Mouse (Mus musculus): ENCODE results near the gene Aes.

Gene Aes

DNA sequence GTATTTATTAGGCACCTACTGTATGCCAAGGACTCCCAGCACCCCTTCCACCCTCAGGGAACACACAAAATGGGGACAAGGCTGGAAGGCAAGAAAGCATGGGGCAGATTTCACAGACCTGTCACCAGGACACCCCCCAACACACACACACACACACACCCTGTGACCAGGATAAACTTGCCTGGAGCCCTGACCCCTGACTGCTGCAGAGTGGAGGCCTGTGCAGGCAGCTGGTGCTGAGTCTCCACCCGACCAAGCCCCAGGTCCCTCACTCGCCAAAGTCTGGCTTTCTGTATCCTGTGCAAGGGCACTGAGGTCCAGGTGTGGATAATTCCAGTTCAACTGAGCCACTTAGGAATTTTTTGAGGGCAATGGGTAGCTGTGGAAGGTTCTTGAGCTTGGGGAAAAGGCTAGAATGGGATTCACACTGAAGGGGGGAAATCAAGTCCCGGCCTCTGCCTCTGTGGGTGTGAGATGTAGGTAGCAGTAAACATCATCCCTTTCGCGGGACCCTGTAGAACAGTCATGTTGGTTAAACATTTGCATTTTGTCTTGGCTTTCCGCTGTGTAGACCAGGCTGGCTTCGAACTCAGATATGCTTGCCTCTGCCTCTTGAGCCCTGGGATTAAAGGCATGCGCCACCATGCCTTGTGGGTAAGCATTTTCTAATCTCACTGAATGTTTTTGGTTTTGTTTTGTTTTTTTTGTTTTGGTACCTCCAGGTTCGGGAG, 10.4 kb downstream of the Aes start:
- no peak for DNase-seq

DNA sequence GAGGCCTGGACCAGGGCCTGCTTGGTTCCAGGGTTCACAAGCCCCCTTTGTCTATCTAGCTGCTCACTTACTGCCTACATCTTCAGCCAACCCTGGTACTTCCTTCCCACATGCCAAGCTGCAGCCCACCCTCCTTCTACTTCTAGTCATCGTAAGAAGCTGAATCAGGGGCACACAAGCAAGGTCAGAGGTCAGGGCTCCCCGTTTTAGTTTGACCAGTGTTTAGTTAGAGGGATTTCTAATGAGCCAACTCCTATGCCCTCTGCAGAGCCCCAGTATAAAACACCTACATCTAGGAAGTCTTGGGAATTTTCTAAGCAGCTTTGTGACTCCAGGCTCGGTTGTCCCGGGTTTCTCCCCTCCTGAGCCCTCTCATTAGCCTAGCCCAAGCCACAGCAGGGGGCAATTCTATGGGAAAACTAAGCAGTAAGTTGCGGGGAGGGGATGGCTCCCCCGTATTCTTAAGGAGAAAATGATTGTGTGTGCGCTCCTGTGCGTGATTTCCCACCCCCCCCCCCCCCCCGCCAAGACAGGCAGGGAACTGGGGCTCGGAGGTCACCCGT, 11.0 kb downstream of the Aes start:
- DNase-seq = no peak

DNA sequence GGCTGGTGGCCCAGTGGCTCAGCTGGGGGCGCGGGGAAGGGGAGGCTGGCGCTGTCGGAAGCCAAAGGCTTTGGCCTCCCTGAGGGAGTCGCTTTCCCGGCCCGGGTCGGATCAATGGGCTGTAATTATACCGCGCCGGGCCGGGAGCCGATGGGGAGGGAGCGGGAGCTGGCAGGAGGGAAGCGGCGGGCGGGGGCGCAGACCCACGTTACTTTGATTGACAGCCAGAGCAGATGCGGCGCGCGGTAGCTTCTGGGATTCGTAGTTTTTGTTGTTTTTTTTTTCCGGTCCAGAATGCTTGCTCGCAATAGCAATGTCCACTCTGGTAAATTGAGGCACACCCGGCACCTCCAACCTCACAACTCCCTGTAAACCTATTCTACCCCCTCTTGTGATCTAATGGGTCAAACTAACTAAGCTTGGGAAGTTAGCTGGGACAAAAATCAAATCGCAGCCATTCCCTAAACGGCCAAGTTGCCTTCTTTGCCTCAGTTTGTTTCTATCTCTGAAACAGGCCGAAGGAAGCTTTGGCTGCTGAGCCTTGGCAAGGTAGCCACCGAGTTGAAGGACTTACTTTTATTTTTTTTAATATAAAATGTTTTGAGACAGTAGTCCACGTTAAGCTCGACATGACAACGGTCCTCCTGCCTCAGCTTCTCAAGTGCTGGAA, 11.7 kb downstream of the Aes start:
- DNase-seq = peak; percentile 98 to 99

DNA sequence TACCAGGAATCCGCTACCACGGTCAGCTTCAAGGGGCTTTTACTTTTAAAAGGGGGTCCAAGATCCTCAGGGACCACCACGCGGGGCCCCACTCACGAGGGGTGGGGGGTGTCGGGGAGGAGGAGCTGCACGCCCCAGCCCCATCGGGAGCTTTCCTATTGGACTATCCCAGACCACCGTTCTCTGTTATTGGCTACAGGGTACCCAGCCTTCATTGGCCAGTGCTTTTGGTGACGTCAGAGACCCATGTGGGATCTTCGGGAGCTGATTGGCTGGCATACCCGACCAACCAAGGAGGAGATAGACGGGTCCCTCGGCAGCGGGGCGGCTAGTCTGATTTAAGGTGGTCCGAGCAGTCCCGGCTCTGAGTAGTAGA, 12.2 kb downstream of the Aes start:
- peak; percentile 97 to 100 for DNase-seq

DNA sequence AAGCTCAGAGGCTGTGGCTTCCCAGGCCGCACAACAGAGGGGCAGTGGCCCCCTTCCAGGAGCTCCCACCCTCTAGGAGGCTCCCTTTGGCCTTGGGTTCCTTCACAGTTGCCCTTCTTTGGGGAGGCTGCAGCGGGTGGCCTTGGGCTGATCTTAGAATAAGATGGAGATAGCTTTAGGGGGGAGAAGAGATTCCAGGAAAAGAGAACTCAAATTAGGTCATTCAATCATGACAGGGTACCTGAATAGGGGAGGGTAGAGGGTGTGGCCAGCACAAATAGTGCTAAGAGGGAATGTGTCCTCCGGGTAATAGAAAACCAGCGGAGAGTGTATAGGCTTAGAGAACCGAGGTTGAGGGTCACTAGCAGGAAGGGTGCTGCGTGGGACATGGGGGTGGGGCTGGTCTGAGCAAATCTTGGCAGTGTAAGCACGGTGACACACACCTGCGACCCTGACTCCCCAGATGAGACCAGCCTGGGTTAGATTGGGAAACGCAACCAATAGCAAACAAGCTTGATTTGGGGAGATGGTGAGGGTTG, 12.9 kb downstream of the Aes start:
- no peak for DNase-seq

DNA sequence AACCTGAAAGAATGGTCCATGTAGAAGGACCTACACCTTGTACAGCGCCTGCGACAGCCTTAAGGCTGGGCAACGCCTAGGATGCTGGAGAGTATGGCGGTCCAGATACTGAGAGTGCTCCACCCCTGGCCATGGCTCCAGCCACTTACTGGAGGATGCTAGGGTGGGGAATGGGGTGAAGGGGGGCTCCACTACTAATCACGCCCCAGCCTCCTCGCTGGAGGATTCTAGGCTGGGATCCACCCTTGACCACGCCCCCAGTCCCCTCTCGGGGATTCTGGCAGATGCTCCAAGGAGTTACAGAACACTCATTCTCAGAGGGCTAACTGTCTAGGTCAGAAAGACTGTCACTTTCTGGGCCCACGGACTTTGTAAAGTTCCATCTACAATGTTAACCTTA, 13.7 kb downstream of the Aes start:
- peak in 1 of 2 experiments; percentile 42 for DNase-seq

DNA sequence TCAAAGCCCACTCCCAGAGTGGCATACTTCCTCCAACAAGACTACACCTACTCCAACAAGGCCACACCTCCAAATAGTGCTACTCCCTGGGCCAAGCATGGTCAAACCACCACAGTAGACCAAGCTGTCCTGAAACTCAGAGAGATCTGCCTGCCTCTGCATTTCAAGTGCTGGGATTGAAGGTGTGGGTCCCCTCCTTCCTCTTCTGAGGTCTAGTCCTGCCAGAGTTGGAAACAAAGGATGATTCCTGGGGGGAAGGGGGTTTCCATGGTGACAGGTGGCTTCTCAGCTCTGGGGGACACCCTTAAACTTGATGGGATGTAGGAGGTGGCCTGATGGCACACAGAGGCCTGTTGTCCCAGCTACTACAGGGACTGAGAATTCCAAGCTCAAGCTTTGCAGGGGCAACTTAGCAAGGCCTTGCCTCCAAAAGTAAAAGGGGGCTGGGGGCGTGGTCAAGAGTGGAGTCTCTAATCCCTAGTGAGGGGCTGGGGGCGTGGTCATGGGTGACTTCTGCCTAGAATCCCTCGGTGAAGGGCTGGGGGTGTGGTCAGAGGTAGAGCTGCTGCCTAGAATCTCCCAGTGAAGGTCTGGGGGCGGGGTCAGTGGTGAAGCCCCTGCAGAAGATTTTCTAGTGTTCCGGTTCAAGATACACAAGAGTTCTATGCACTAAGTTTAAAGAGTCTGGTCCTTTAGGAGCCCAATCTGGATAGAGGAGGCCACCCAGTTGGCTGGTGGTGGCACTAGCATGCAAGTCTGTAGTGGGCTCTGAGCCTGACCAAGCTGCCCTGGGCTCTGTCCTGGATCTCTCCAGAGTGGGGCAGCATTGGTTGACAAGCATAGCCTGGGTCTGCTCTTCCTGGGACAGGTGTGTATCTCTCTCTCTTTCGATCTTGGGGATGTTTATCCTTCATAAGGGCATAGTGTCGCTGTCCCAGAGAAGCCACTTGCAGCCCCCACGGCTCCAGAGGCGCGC, 15.1 kb downstream of the Aes start, which contains the start of gene Tle2:
TSS of gene Tle2 (plus strand) at position 481 of the 976 bp plus-strand sequence.
- DNase-seq = no peak

DNA sequence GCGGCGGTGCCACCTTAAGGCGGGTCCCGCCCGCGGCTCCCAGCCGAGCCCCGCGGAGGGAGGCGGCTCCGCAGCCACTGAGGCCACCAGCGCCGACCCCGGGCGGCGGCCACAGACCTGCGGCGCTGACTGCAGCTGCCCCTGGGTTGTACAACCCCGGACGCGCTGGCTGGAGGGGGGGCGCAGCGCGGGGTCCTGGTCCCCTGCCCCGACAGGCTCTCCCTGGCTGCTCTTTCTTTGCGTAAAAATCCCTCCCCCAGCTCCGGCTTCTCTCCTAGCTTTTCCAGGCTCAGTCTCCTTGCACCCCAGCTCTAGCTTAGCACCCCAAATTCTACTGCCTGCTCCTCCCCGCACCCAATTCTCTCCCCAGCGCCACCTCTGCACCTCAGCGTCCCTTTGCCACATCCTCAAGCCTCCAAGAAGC, 15.9 kb downstream of the Aes start:
- peak; percentile 57 to 71 for DNase-seq

DNA sequence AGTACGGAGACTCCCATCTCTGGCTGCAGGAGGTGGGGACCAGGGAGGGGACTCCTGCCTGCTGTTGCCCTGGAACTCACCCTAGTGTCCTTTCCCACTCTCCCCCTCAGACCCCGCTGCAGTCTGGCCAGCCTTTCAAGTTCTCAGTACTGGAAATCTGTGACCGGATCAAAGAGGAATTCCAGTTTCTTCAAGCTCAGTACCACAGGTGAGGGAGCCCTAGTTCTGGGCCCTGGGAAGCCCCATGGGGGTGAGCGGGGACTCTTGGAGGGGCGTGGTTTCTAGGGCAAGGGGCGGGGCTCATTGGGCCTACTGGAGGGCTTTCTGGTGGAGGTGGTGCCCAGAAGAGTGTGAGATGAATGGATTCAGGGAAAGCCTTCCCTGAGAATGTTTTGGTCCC, 16.4 kb downstream of the Aes start:
- DNase-seq = peak in 1 of 2 experiments; percentile 54

DNA sequence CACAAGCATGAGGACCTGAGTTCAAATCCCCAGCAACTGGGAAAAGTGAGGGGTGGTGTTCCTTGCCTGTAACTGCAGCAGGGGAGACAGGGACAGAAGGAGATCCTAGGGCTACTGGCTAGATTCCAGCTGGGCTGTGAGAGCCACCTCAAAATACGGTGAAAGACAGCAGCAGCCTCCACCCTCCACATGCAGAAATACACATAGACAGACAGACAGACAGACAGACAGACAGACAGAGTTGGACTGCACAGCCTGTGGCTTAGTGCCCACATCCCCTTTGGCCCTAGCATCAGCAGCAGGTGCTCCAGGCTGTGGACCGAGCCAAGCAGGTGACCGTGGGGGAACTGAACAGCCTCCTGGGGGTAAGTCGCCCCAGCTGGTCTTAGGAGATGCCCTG, 20.7 kb downstream of the Aes start:
- DNase-seq = no peak

DNA sequence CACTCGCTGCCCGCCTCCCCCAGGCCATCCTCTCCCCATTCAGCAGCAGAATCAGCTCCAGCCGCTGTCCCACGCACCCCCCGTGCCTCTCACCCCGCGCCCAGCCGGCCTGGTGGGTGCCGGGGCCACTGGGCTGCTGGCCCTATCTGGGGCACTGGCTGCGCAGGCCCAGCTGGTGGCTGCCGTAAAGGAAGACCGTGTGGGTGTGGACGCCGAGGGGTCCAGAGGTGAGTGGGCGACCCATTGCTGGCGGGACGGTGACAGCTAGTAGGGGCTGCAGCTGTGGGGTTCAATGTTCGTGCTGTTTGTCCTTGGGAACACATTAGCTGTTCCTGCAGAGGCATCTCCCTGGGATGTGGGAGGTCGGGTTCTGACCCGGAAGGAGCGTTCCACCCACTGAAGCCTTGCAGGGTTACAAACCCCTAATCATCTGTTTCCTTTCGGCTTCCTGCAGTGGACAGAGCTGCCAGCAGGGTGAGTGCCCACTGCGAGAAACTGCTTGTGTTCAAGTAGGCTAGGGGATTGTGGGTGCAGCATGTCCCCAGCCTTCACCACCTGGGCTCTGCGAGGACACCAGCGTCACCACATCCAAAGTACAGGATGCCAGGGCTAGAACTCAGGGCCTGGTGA, 21.3 kb downstream of the Aes start:
- peak in 1 of 2 experiments; percentile 39 for DNase-seq

DNA sequence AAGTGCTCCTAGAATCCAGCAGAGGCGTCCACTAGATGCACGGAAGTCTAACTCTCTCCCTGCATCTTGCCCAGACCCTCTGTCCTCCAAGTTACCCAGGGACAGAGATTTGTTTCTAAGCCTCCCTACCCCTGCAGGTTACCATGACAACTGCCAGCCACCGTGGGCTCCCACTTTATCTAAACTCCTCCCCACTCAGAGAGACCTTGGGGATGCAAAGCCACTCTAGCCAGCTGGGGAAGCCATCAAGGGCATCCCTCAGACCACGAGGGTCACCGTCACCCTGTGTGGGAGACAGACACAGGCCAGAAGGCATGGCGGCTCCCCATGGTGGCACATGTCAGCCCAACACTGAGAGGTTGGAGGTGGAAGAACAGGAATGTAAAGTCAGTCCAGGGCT, 24.1 kb downstream of the Aes start:
- DNase-seq = no peak

DNA sequence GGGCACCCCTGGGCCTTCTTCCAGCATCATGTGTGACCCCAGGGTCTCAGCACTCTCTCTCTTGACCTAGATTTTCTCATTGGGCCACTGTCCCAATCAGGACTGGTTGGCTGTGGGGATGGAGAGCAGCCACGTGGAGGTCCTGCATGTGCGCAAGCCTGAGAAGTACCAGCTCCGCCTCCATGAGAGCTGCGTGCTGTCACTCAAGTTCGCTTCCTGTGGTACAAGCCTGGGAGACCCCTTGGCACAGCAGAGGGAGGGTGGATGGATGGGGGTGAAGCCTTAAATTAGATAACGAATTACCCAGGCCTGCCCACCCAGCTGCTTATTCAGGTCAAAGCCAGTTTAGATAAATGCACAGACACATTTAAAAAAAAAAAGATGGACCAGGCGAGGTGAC, 29.5 kb downstream of the Aes start:
- no peak for DNase-seq

DNA sequence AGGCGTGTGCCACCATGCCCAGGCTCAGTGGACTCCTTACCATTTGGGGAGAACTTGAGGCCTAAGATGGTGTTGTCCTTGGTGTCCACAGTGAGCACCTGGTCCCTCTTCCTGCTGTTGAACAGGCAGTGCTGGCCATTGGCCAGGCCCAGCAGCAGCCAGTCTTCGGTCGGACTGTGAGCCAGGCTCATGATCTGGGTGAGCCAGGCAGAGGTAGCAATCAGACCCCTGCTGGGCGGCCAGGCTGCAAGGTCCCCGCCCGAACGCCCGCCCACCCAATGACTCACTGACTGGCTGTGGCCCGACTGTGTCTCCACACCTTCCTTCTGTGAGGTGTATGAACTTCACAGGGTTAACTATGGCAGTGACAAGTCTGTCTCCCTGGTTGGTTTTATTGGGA, 32.6 kb downstream of the Aes start:
- DNase-seq = no peak

DNA sequence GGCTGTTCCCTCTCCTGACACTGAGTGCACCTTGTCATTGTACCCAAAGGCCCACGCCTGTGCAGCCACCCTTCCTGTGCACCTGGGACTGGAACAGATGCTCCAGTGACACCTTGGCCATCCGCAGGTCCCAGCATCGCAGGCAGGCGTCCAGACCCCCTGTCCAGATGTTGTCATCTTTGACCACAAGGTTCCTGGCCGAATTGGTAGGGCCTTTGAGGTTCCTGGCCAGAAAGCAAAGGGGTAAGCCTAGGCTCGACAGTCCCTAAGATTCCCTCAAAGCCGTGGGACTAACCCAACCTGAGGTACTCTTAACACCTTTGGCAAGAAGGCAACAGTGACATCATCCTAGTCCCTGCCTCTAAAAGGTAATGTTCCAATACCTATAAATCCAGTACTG, 33.3 kb downstream of the Aes start:
- no peak for DNase-seq

DNA sequence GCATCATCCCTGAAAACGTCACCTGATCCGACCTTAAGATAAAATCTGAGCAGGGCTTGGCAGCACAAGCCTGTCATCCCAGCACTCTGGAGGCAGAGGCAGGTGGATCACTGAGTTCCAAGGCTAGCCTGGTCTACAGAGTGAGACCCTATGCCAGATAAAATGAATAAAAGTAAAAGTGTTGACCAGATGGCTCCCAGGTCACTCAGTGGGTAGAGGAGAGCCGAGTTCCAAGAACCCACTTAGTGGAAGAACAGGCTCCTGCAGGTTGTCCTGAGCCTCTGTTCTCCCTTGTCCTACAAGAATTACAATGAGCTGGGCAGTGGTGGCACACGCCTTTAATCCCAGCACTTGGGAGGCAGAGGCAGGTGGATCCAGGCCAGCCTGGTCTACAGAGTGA, 33.9 kb downstream of the Aes start:
- no peak for DNase-seq

DNA sequence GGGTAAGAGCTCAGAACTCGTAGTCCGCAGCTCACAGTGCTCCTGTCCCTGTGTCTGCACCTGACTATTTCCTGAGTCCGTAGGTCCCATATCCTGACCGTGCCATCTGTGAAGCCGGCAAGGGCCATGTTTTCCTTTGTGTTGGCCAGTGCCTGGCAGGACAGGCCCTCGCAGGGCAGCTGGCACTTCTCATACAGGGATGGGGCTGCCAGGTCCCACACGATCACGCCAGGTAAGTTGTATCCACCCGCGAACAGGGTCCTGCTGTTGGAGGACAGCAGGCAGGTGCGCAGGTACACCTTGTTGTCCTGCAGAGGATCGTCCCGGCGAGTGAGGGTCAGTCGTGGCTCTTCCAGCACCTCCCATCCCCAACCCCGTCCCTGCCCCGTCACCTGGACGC, 34.6 kb downstream of the Aes start:
- no peak for DNase-seq

DNA sequence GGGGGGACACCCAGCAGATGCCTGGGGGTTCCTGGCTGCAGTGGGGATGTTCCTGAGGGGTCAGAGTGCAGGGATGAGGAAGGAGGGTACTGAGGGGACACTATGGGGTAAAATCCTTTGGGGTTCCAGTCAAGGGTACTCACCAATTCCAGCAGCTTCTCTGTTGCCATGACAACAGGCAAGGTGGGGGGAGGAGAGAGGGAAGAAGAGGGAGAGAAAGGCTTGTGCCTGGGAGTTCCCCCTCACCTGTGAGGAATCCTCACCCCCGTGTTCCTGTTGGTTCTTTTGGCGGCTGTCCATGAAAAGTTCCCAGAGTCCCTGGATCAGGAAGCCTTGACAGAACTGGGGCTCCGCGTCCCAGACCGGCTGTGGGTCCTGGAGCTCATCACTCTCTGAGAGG, 36.3 kb downstream of the Aes start:
- DNase-seq = no peak

DNA sequence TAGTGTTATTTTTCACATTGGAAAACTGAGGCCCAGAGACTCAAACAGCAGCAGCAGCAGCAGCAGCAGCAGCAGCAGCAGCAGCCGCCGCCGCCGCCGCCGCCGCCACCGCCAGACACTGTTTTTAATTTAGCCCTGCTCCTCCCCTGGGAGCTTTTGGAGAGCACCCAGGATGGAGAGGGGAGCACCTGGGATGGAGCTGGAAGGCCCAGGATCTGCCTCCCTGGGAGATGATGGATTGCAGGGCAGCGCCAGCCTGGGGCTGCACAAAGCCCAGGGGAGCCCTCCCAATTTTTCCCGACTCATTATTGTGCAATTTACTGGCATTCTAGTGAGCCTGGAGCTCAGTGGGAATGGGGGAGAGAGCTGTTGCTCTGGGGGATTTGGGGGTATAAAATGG, 37.3 kb downstream of the Aes start:
- no peak for DNase-seq

DNA sequence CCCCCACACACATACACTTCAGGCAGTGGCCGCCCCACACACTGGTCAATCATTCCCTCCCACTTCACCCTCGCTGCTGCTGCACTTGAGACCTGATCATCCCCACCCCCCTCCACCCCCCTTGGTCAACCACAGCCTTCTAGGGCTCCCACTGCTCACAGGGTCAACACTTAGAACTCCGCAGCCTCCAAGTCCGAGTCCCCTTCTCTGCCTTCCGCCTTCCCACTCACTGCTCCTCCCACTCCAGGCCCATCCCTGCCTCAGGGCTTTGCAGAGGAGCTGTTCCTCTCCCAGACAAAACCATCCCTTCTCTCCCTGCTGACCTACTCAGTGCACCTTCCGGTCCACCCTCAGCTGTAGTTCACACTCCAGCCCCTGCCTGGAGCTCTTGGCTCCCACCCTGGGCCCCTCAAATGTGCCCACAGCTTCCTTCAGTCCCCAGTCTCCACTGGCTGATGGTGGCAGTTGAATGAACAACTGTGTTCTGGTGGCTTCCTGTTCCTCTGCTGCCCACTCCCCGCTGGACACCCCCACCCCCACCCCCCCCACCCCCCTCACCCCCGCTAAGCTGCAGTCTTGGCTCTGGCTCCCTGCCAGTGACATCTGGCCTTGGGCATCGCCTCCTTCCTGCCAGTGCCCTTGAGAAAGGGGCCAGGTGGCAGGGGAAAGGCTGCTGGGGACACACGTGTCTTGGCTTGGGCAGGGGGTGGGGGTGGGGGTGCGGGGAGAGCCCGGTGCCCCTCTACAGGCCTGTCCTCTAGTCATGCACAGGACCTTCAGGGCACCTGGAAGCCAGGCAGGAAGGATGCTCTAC, 38.1 kb downstream of the Aes start:
- peak in 1 of 2 experiments; percentile 36 for DNase-seq

DNA sequence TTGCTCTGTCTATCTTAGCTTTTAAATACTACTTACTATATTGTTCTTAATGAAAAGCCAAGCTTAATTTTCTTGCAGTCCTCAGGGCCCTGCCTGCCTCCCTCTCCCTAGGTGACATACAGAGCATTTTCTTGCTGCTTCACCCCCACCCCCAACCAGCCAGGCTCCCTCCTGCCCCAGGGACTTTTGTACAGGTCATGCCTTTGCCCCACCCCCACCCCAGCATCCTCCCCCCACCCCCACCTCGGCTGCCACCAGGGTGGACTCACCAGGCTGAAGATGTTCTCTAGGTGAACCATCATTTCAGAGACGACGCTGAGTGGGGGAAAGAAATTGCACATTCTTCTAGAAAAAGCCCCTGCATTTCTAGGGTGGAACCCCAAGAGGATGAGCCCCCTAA, 39.1 kb downstream of the Aes start:
- DNase-seq = no peak
